ENCODE assay signal across 18 mouse cellular contexts in the genomic region with DNA sequence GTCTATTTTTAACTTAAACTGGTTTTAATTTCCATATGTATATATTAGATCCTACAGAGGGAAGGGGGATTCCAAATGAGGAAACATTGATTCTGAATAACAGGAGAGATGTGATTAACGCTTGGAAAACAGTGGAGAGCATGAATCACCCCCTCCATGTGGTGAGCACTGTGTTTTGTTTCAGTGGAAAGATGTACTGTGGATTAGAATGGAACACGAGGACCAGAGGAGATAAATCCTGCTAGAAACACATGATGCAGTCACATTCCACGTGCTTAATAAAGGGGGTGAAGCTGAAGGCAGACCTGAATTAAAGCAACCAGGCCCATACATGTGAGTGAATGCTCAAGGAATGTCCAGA.
A peak's percentile ranks its signal among the peaks of the same experiment; 100 is the strongest.
DNase-seq lines count a peak whose midpoint lies in the region; ATAC-seq and TF ChIP-seq lines count a peak whose summit lies in the region.
"Had no signal": no experiment of that assay in that cellular context is flagged by ENCODE, and none has a peak within 500 bp of the region (broad histone marks: within the 10 kb centered on the region; RNA-seq: fewer than 3 reads in every experiment).

No protein-coding gene starts in this region.

- no peaks in the 10 kb centered on the region for H3K79me2 ChIP-seq in heart, adult 2 months (replicated peaks; ENCODE audit: control insufficient read depth, insufficient read depth, low read length)

- no peak for DNase-seq in heart, adult 2 months
- DNase-seq in heart, adult 8-10 months (ENCODE audit: low spot score) = no peak
- no peak for DNase-seq in intestine, embryonic 14.5 days (ENCODE audit: low spot score)
- peak; percentile 23 for DNase-seq in R1 (ENCODE audit: low read depth, low spot score)
- no peak for DNase-seq in kidney, postnatal 14 days
- DNase-seq: adrenal gland, postnatal 36 days; kidney, adult 18-20 months; liver, postnatal 0 days; thymus, adult 18-20 months; thymus, postnatal 4 days had no signal

- ATAC-seq in intestine, embryonic 14.5 days (replicated peaks; ENCODE audit: low FRiP score, low TSS enrichment, low read depth) = no peak
- ATAC-seq in intestine, postnatal 0 days = no peak
- no peak for ATAC-seq in megakaryocyte, adult 5-6 weeks (ENCODE audit: poor library complexity, severe bottlenecking)
- ATAC-seq: activated CD4-positive, CD25-positive, alpha-beta regulatory T cell, adult 4 months; liver, postnatal 0 days had no signal

- H3K27ac ChIP-seq in heart, adult 2 months = peak overlapping the region; percentile 38; the same call in 1 of the 2 replicates
- 0 out of 2 replicates have a peak overlapping the region, but pooled peaks have one; percentile 22 for H3K27ac ChIP-seq in intestine, embryonic 14.5 days (ENCODE audit: low read depth)
- H3K27ac ChIP-seq in intestine, postnatal 0 days (ENCODE audit: low read depth, low read length) = no peak overlapping the region
- H3K27ac ChIP-seq in embryonic fibroblast, embryonic 13.5 days (ENCODE audit: insufficient read depth, low read length) = peak overlapping the region; percentile 62; the same call in 1 of the 2 replicates
- H3K27ac ChIP-seq: embryonic facial prominence, embryonic 12.5 days; hindbrain, embryonic 15.5 days; kidney, postnatal 0 days; midbrain, embryonic 10.5 days had no signal

- H3K4me1 ChIP-seq in heart, adult 2 months (ENCODE audit: control insufficient read depth, insufficient read depth, low read length) = peaks cover 8% of the 10 kb centered on the region
- peaks cover 13% of the 10 kb centered on the region for H3K4me1 ChIP-seq in intestine, embryonic 14.5 days (replicated peaks; ENCODE audit: control insufficient read depth, insufficient read depth, low read length)
- H3K4me1 ChIP-seq in intestine, postnatal 0 days (replicated peaks; ENCODE audit: control insufficient read depth, insufficient read depth, low read length) = no peaks in the 10 kb centered on the region
- peaks cover 4% of the 10 kb centered on the region; the same call in 1 of the 2 replicates for H3K4me1 ChIP-seq in embryonic fibroblast, embryonic 13.5 days (ENCODE audit: control insufficient read depth, insufficient read depth, low read length)

- H3K9me3 ChIP-seq in intestine, embryonic 14.5 days (ENCODE audit: control insufficient read depth, low read length) = no peaks in the 10 kb centered on the region
- H3K9me3 ChIP-seq in intestine, postnatal 0 days (ENCODE audit: control insufficient read depth) = no peaks in the 10 kb centered on the region
- H3K9me3 ChIP-seq: embryonic facial prominence, embryonic 12.5 days; hindbrain, embryonic 15.5 days; midbrain, embryonic 10.5 days had no signal

- H3K27me3 ChIP-seq in heart, adult 2 months (ENCODE audit: control insufficient read depth, insufficient read depth, low read length) = no peaks in the 10 kb centered on the region
- no peaks in the 10 kb centered on the region for H3K27me3 ChIP-seq in intestine, embryonic 14.5 days (replicated peaks; ENCODE audit: control insufficient read depth, insufficient read depth, low read length)
- H3K27me3 ChIP-seq in intestine, postnatal 0 days (replicated peaks; ENCODE audit: control insufficient read depth, insufficient read depth, low read length) = no peaks in the 10 kb centered on the region
- H3K27me3 ChIP-seq: embryonic facial prominence, embryonic 12.5 days; hindbrain, embryonic 15.5 days had no signal

- 24% methylated on average over 3 of the region's 3 CpGs for WGBS in heart, adult 2 months
- WGBS in intestine, embryonic 14.5 days = 21% methylated on average over 3 of the region's 3 CpGs
- WGBS in intestine, postnatal 0 days = 35% methylated on average over 3 of the region's 3 CpGs

- intact Hi-C loops in heart, adult 2 months (cut with DNase I) = no loop called here

- no peak for TF ChIP-seq CTCF in heart, adult 2 months (IDR thresholded peaks at IDR 0.05)
- no peak for TF ChIP-seq CTCF in intestine, postnatal 0 days (IDR thresholded peaks at IDR 0.05; ENCODE audit: low read depth)
- TF ChIP-seq CTCF in embryonic fibroblast, embryonic 13.5 days (IDR thresholded peaks at IDR 0.05; ENCODE audit: borderline replicate concordance, insufficient read depth, low read length) = no peak

- no peak for TF ChIP-seq POLR2A in heart, adult 2 months (IDR thresholded peaks at IDR 0.05; ENCODE audit: insufficient read depth, low read depth, low read length)
- no peak for TF ChIP-seq POLR2A in embryonic fibroblast, embryonic 13.5 days (IDR thresholded peaks at IDR 0.05; ENCODE audit: low read depth, low read length)

- no peak overlapping the region for H3K4me2 ChIP-seq in intestine, embryonic 14.5 days (ENCODE audit: low read length)
- no peak overlapping the region for H3K4me2 ChIP-seq in intestine, postnatal 0 days (replicated peaks; ENCODE audit: low read depth)
- H3K4me2 ChIP-seq: embryonic facial prominence, embryonic 12.5 days; hindbrain, embryonic 15.5 days had no signal

- no peaks in the 10 kb centered on the region for H3K36me3 ChIP-seq in heart, adult 2 months (ENCODE audit: control insufficient read depth, insufficient read depth, low read length)
- no peaks in the 10 kb centered on the region for H3K36me3 ChIP-seq in intestine, embryonic 14.5 days (ENCODE audit: control insufficient read depth, insufficient read depth, low read length)
- H3K36me3 ChIP-seq in intestine, postnatal 0 days (ENCODE audit: control insufficient read depth, insufficient read depth) = no peaks in the 10 kb centered on the region
- H3K36me3 ChIP-seq: embryonic facial prominence, embryonic 12.5 days; hindbrain, embryonic 15.5 days; midbrain, embryonic 10.5 days had no signal

- H3K4me3 ChIP-seq in heart, adult 2 months = no peak overlapping the region
- no peak overlapping the region for H3K4me3 ChIP-seq in intestine, embryonic 14.5 days (ENCODE audit: low read depth, low read length)
- H3K4me3 ChIP-seq in intestine, postnatal 0 days (ENCODE audit: low read depth, low read length) = no peak overlapping the region
- H3K4me3 ChIP-seq in embryonic fibroblast, embryonic 13.5 days (ENCODE audit: insufficient read depth, low read length) = no peak overlapping the region
- H3K4me3 ChIP-seq: embryonic facial prominence, embryonic 12.5 days; hindbrain, embryonic 15.5 days; midbrain, embryonic 10.5 days had no signal

- TF ChIP-seq EP300 in heart, adult 2 months (IDR thresholded peaks at IDR 0.05; ENCODE audit: insufficient read depth, low read depth, low read length) = no peak

- no peak overlapping the region for H3K9ac ChIP-seq in heart, adult 2 months (ENCODE audit: low read depth, low read length)
- no peak overlapping the region for H3K9ac ChIP-seq in intestine, embryonic 14.5 days (ENCODE audit: low read length)
- H3K9ac ChIP-seq in intestine, postnatal 0 days (ENCODE audit: low read depth, low read length) = no peak overlapping the region
- H3K9ac ChIP-seq: embryonic facial prominence, embryonic 12.5 days; hindbrain, embryonic 15.5 days; liver, postnatal 0 days had no signal
